ENCODE assay signal across 27 mouse cellular contexts in genomic region chr6:88219094-88219493, GRCm38 (mm10). TPM values are rescaled to one million over a fixed set of nuclear protein-coding genes. Genes with fewer than 3 reads are reported as not detected.
DNase-seq lines count a peak whose midpoint lies in the region; ATAC-seq and TF ChIP-seq lines count a peak whose summit lies in the region.
"Had no signal": no experiment of that assay in that cellular context is flagged by ENCODE, and none has a peak within 500 bp of the region (broad histone marks: within the 10 kb centered on the region; RNA-seq: fewer than 3 reads in every experiment).

No protein-coding gene starts in this region.

- no peak for TF ChIP-seq CTCF in testis, adult 2 months (IDR thresholded peaks at IDR 0.05; ENCODE audit: control insufficient read depth, insufficient read depth, insufficient replicate concordance, low read depth, low read length)

- 0 out of 2 replicates have a peak overlapping the region, but pooled peaks have one; percentile 10 for H3K9ac ChIP-seq in heart, embryonic 11.5 days (ENCODE audit: low read depth, low read length)
- H3K9ac ChIP-seq: embryonic facial prominence, embryonic 12.5 days; forebrain, embryonic 12.5 days had no signal

- H3K27ac ChIP-seq in heart, embryonic 11.5 days (ENCODE audit: low read depth, low read length), result no peak overlapping the region
- H3K27ac ChIP-seq in testis, adult 2 months (ENCODE audit: control insufficient read depth, insufficient read depth, low read depth, low read length), result no peak overlapping the region
- H3K27ac ChIP-seq: embryonic facial prominence, embryonic 10.5 days; embryonic facial prominence, embryonic 12.5 days; forebrain, embryonic 10.5 days; forebrain, embryonic 12.5 days had no signal

- no peak for DNase-seq in heart, postnatal 36 days
- no peak for DNase-seq in testis, postnatal 14 days (ENCODE audit: low spot score)
- DNase-seq in retina, postnatal 1 day, result peak; percentile 59
- DNase-seq: adrenal gland, adult 8-10 months; adrenal gland, postnatal 14 days; adrenal gland, postnatal 36 days; B cell, adult 2 months; cerebellum, adult 11-12 months; cerebellum, adult 2 months; cerebellum, adult 9-10 months; cerebellum, postnatal 10 days; cerebellum, postnatal 25 days had no signal

- H3K27me3 ChIP-seq in heart, embryonic 11.5 days (ENCODE audit: control insufficient read depth, insufficient read depth, low read length), result no peaks in the 10 kb centered on the region; the same call in none of the 2 replicates
- no peaks in the 10 kb centered on the region for H3K27me3 ChIP-seq in testis, adult 2 months (ENCODE audit: control insufficient read depth, insufficient read depth, low read length)
- H3K27me3 ChIP-seq: embryonic facial prominence, embryonic 12.5 days had no signal

- H3K4me2 ChIP-seq in heart, embryonic 11.5 days, result no peak overlapping the region
- H3K4me2 ChIP-seq: embryonic facial prominence, embryonic 12.5 days; forebrain, embryonic 12.5 days had no signal

- H3K4me3 ChIP-seq in heart, embryonic 11.5 days (ENCODE audit: low read depth, low read length), result no peak overlapping the region
- H3K4me3 ChIP-seq in testis, adult 2 months (ENCODE audit: control insufficient read depth, low read depth, low read length), result peak overlapping the region; percentile 78
- H3K4me3 ChIP-seq: embryonic facial prominence, embryonic 10.5 days; embryonic facial prominence, embryonic 12.5 days; erythroblast, embryonic 14.5 days; forebrain, embryonic 10.5 days; forebrain, embryonic 12.5 days had no signal

- no peaks in the 10 kb centered on the region for H3K9me3 ChIP-seq in heart, embryonic 11.5 days (replicated peaks; ENCODE audit: control insufficient read depth, low read length)
- H3K9me3 ChIP-seq: embryonic facial prominence, embryonic 12.5 days; forebrain, embryonic 12.5 days had no signal

- 19% methylated on average over 4 of the region's 4 CpGs for WGBS in heart, embryonic 11.5 days (ENCODE audit: insufficient replicate concordance)

- no peaks in the 10 kb centered on the region for H3K4me1 ChIP-seq in heart, embryonic 11.5 days (ENCODE audit: control insufficient read depth, insufficient read depth, low read length)
- H3K4me1 ChIP-seq in testis, adult 2 months (ENCODE audit: control insufficient read depth, insufficient read depth, low read length), result no peaks in the 10 kb centered on the region

- H3K36me3 ChIP-seq in heart, embryonic 11.5 days (ENCODE audit: control insufficient read depth, insufficient read depth, low read length), result no peaks in the 10 kb centered on the region
- H3K36me3 ChIP-seq in testis, adult 2 months (ENCODE audit: control insufficient read depth, insufficient read depth, low read length), result no peaks in the 10 kb centered on the region
- H3K36me3 ChIP-seq: embryonic facial prominence, embryonic 10.5 days; embryonic facial prominence, embryonic 12.5 days; forebrain, embryonic 10.5 days; forebrain, embryonic 12.5 days; G1E had no signal

- no peak for ATAC-seq in heart, embryonic 11.5 days (replicated peaks; ENCODE audit: insufficient number of reproducible peaks, low FRiP score, low TSS enrichment)
- ATAC-seq in erythroblast, adult 5-6 weeks (replicated peaks; ENCODE audit: low FRiP score, poor library complexity, severe bottlenecking), result no peak
- ATAC-seq: CD4-positive, CD25-positive, alpha-beta regulatory T cell, adult 4 months; forebrain, embryonic 14.5 days; forebrain, embryonic 16.5 days had no signal

- no peak for TF ChIP-seq POLR2A in testis, adult 2 months (IDR thresholded peaks at IDR 0.05; ENCODE audit: control insufficient read depth, low read depth, low read length)

- intact Hi-C loops in heart, postnatal 36 days (cut with DNase I), result no loop called here

RNA-seq across cellular contexts. Expression of gene Dnajb8, which starts 3.0 kb away (rescaled TPM):
- polyA plus RNA-seq in heart, embryonic 11.5 days (2014; fragmentation: Nextera tagmentation; extraction: Ambion mirVana), result not detected in 2 replicates
- total RNA-seq in heart, postnatal 36 days (2021), result not detected
- polyA plus RNA-seq in testis, adult 2 months (2012; rRNA removed), result 720 and 738 TPM in 2 replicates
- total RNA-seq in erythroblast, adult 5-6 weeks (2015; ENCODE audit: low replicate concordance), result not detected in 2 replicates
- not detected in 2 replicates for total RNA-seq in erythroblast, adult 5-6 weeks (2017; ENCODE audit: low replicate concordance)
- total RNA-seq: adrenal gland, adult 8-10 months; adrenal gland, postnatal 14 days; adrenal gland, postnatal 36 days; CH12.LX had no signal
- polyA plus RNA-seq: CD4-positive, CD25-positive, alpha-beta regulatory T cell, adult 4 months; cerebellum, adult 2 months; cortical plate, adult 2 months; embryonic facial prominence, embryonic 10.5 days; embryonic facial prominence, embryonic 12.5 days; embryonic facial prominence, embryonic 14.5 days; erythroblast, embryonic 14.5 days; forebrain, embryonic 10.5 days; forebrain, embryonic 12.5 days; forebrain, embryonic 14.5 days; forebrain, embryonic 16.5 days; G1E had no signal

RNA-seq across cellular contexts. Expression of gene Gata2, which starts 25.4 kb away (rescaled TPM):
- 14.3 and 14.5 TPM in 2 replicates for polyA plus RNA-seq in heart, embryonic 11.5 days (2014; fragmentation: Nextera tagmentation; extraction: Ambion mirVana)
- total RNA-seq in heart, postnatal 36 days (2021), result 10 to 100 TPM; 17.3 to 20.1 TPM
- polyA plus RNA-seq in testis, adult 2 months (2012; rRNA removed), result 44.7 and 54.1 TPM in 2 replicates
- 3.8 and 9.4 TPM in 2 replicates for total RNA-seq in erythroblast, adult 5-6 weeks (2015; ENCODE audit: low replicate concordance)
- total RNA-seq in erythroblast, adult 5-6 weeks (2017; ENCODE audit: low replicate concordance), result 4.4 and 7.9 TPM in 2 replicates
- total RNA-seq: CH12.LX had no signal
